Mouse (Mus musculus): ENCODE results near the gene Rbm12. TPM values are rescaled to one million over a fixed set of nuclear protein-coding genes. Genes with fewer than 3 reads are reported as not detected.
A peak's percentile ranks its signal among the peaks of the same experiment; 100 is the strongest.

Rbm12 gene
- total and polyA plus RNA-seq, 2 experiments from 2014 or later, result 9.5 to 35.0 TPM

DNA sequence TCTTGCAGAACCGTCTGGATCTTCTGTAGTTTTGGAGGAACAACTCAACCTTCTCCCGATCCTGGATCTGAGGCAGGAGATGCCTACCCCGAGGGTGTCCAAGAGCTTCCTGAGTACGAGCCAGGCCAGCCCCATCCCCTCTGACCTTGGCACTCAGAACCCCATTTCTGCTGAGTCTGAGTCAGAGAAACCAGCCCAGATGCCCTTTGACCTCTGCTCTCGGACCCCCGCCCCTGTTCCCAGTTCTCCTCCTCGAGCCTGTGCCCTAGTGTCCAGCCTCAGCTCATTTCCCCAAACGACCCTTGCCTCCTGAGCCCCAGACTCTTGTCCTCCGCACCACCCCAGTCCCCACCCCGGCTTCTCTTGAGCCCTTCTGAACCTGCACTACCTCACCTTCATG lies 45.7 kb downstream of the Rbm12 start:
- H3K4me3 ChIP-seq (ENCODE audit: low read depth, low read length), result peak overlapping the region; percentile 78
- no peaks in the 10 kb centered on the region for H3K27me3 ChIP-seq (ENCODE audit: control insufficient read depth, insufficient read depth, low read length)
- no peak overlapping the region for H3K27ac ChIP-seq (ENCODE audit: low read depth)
- no peaks in the 10 kb centered on the region for H3K9me3 ChIP-seq (replicated peaks; ENCODE audit: control insufficient read depth, low read length)
- WGBS, result 46% methylated on average over 10 of the region's 10 CpGs
- TF ChIP-seq EP300 (IDR thresholded peaks at IDR 0.05; ENCODE audit: low read depth) (no peak), CTCF (IDR thresholded peaks at IDR 0.05; ENCODE audit: low read depth) (no peak)
- peak overlapping the region; percentile 99 for H3K4me2 ChIP-seq (ENCODE audit: low read depth, low read length)
- H3K9ac ChIP-seq (replicated peaks; ENCODE audit: low read depth, low read length), result peak overlapping the region; percentile 68; the same call in 1 of the 2 replicates
- no peak for DNase-seq (ENCODE audit: low spot score)
- H3K4me1 ChIP-seq (ENCODE audit: control insufficient read depth, insufficient read depth), result peaks cover 6% of the 10 kb centered on the region; the same call in 1 of the 2 replicates
- peaks cover 14% of the 10 kb centered on the region for H3K36me3 ChIP-seq (replicated peaks; ENCODE audit: control insufficient read depth, insufficient read depth, low read length)
- no peak for ATAC-seq (ENCODE audit: insufficient read depth, low read depth)

DNA sequence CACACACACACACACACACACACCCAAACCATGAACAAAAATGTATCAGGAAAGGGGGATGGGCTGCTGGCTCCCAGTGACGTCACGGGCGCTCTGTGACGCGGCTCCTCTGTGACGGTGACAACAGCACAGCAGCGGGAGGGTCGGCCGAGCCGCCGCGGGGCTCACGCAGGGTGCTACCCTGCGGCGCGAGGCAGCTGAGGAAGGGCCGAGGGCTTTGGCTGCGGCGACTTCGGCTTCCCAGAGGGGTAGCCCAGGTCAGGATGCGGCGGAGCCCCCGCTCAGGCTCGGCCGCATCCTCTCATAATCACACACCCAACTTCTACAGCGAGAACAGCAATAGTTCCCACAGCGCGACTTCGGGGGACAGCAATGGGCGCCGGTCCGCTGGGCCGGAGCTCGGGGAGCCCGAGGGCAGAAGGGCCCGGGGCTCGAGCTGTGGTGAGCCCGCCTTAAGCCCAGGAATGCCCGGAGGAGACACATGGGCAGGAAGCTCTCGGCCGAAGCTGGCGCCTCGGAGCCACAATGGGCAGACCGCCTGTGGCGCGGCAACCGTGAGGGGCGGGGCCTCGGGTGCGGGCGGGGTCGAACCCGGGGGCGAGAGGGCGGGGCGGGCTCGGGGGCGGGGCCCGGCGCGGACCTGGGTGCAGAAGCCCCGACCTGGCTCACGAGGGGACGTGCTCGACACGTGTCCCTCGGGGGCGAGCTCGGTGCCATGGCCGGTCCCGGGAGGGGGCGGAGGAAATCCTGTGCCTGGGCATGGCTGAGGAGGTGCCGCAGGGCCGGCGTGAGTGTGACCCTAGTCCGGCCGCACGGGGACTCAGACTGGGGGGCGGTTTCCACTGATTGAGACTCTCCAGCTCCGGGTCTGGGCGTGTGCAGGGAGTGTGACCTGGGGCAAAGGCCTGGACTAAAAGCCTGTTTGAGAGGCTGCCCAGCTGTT lies 46.4 kb downstream of the Rbm12 start, which contains the start of gene Spag4:
Gene Spag4, plus strand, starts transcription at position 77 of the 943 bp plus-strand sequence.
- H3K9ac ChIP-seq (replicated peaks; ENCODE audit: low read depth, low read length), result peak within 1 kb of the TSS; percentile 68
- H3K4me1 ChIP-seq (ENCODE audit: control insufficient read depth, insufficient read depth), result peaks cover 6% of the 10 kb centered on the region; the same call in 1 of the 2 replicates
- TF ChIP-seq CTCF (IDR thresholded peaks at IDR 0.05; ENCODE audit: low read depth) (no peak), EP300 (IDR thresholded peaks at IDR 0.05; ENCODE audit: low read depth) (no peak)
- H3K36me3 ChIP-seq (replicated peaks; ENCODE audit: control insufficient read depth, insufficient read depth, low read length), result peaks cover 12% of the 10 kb centered on the region; the same call in 1 of the 2 replicates
- no peaks in the 10 kb centered on the region for H3K9me3 ChIP-seq (replicated peaks; ENCODE audit: control insufficient read depth, low read length)
- peak within 1 kb of the TSS; percentile 99 for H3K4me2 ChIP-seq (ENCODE audit: low read depth, low read length)
- under 1% methylated on average over 74 of the region's 81 CpGs for WGBS
- peak within 1 kb of the TSS; percentile 58 for H3K27ac ChIP-seq (ENCODE audit: low read depth)
- peak within 1 kb of the TSS; percentile 78 for H3K4me3 ChIP-seq (ENCODE audit: low read depth, low read length)
- ATAC-seq (ENCODE audit: insufficient read depth, low read depth), result peak; percentile 78
- DNase-seq (ENCODE audit: low spot score), result peak; percentile 52
- H3K27me3 ChIP-seq (ENCODE audit: control insufficient read depth, insufficient read depth, low read length), result no peaks in the 10 kb centered on the region

GRCm38 (mm10) chr2:156052816-156053215 lies 59.0 kb downstream of the Rbm12 start, which contains the start of gene Fer1l4:
Gene Fer1l4 (minus strand): TSS chr2:156052947.
- Histone ChIP-seq H3K9me3 (replicated peaks; ENCODE audit: control insufficient read depth, low read length) (no peaks in the 10 kb centered on the region), H3K27me3 (ENCODE audit: control insufficient read depth, insufficient read depth, low read length) (peaks cover 8% of the 10 kb centered on the region; the same call in 1 of the 2 replicates), H3K9ac (replicated peaks; ENCODE audit: low read depth, low read length) (no peak within 1 kb of the TSS), H3K27ac (ENCODE audit: low read depth) (no peak within 1 kb of the TSS), H3K4me2 (ENCODE audit: low read depth, low read length) (no peak within 1 kb of the TSS), H3K4me1 (ENCODE audit: control insufficient read depth, insufficient read depth) (no peaks in the 10 kb centered on the region), H3K36me3 (replicated peaks; ENCODE audit: control insufficient read depth, insufficient read depth, low read length) (no peaks in the 10 kb centered on the region), H3K4me3 (ENCODE audit: low read depth, low read length) (no peak within 1 kb of the TSS)
- TF ChIP-seq CTCF (IDR thresholded peaks at IDR 0.05; ENCODE audit: low read depth) (no peak), EP300 (IDR thresholded peaks at IDR 0.05; ENCODE audit: low read depth) (no peak)
- ATAC-seq (ENCODE audit: insufficient read depth, low read depth), result no peak
- 67% methylated on average over 9 of the region's 9 CpGs for WGBS
- no peak for DNase-seq (ENCODE audit: low spot score)

GRCm38 (mm10) chr2:156047929-156048328 lies 63.8 kb downstream of the Rbm12 start:
- H3K4me2 ChIP-seq (ENCODE audit: low read depth, low read length), result no peak overlapping the region
- H3K4me1 ChIP-seq (ENCODE audit: control insufficient read depth, insufficient read depth), result no peaks in the 10 kb centered on the region
- H3K27ac ChIP-seq (ENCODE audit: low read depth), result no peak overlapping the region
- peaks cover 17% of the 10 kb centered on the region; the same call in 1 of the 2 replicates for H3K27me3 ChIP-seq (ENCODE audit: control insufficient read depth, insufficient read depth, low read length)
- H3K36me3 ChIP-seq (replicated peaks; ENCODE audit: control insufficient read depth, insufficient read depth, low read length), result no peaks in the 10 kb centered on the region
- H3K9me3 ChIP-seq (replicated peaks; ENCODE audit: control insufficient read depth, low read length), result no peaks in the 10 kb centered on the region
- no peak for TF ChIP-seq CTCF (IDR thresholded peaks at IDR 0.05; ENCODE audit: low read depth)
- no peak for TF ChIP-seq EP300 (IDR thresholded peaks at IDR 0.05; ENCODE audit: low read depth)
- WGBS, result 9% methylated on average over 19 of the region's 19 CpGs
- no peak overlapping the region for H3K4me3 ChIP-seq (ENCODE audit: low read depth, low read length)
- DNase-seq (ENCODE audit: low spot score) (no peak), ATAC-seq (ENCODE audit: insufficient read depth, low read depth) (no peak)
- no peak overlapping the region for H3K9ac ChIP-seq (replicated peaks; ENCODE audit: low read depth, low read length)

- H3K4me2 ChIP-seq (ENCODE audit: low read depth, low read length), result no peak overlapping the region
- peaks cover 10% of the 10 kb centered on the region; the same call in 1 of the 2 replicates for H3K27me3 ChIP-seq (ENCODE audit: control insufficient read depth, insufficient read depth, low read length)
- H3K27ac ChIP-seq (ENCODE audit: low read depth), result no peak overlapping the region
- no peaks in the 10 kb centered on the region for H3K4me1 ChIP-seq (ENCODE audit: control insufficient read depth, insufficient read depth)
- H3K9ac ChIP-seq (replicated peaks; ENCODE audit: low read depth, low read length), result no peak overlapping the region
- no peak for DNase-seq (ENCODE audit: low spot score)
- WGBS, result 79% methylated on average over 8 of the region's 8 CpGs
- no peaks in the 10 kb centered on the region for H3K36me3 ChIP-seq (replicated peaks; ENCODE audit: control insufficient read depth, insufficient read depth, low read length)
- TF ChIP-seq CTCF (IDR thresholded peaks at IDR 0.05; ENCODE audit: low read depth) (no peak), EP300 (IDR thresholded peaks at IDR 0.05; ENCODE audit: low read depth) (no peak)
- no peaks in the 10 kb centered on the region for H3K9me3 ChIP-seq (replicated peaks; ENCODE audit: control insufficient read depth, low read length)
- no peak for ATAC-seq (ENCODE audit: insufficient read depth, low read depth)
- H3K4me3 ChIP-seq (ENCODE audit: low read depth, low read length), result no peak overlapping the region
Measured at GRCm38 (mm10) chr2:156042903-156043302, 68.9 kb downstream of the Rbm12 start.

Other genes with a start within 250 kb of the Rbm12 start
- 85.7 and 167 TPM in 2 replicates for gene Uqcc1, start 181.7 kb downstream of the Rbm12 start, total RNA-seq (2014; rRNA removed; ENCODE audit: low replicate concordance)
- gene Uqcc1, start 181.7 kb downstream of the Rbm12 start, polyA plus RNA-seq (2015; fragmentation: Nextera tagmentation; extraction: Ambion mirVana), result 149 and 167 TPM in 2 replicates
- gene Gm15557, start 171.2 kb downstream of the Rbm12 start, total RNA-seq (2014; rRNA removed; ENCODE audit: low replicate concordance), result not detected in 2 replicates
- not detected in 2 replicates for gene Gm15557, start 171.2 kb downstream of the Rbm12 start, polyA plus RNA-seq (2015; fragmentation: Nextera tagmentation; extraction: Ambion mirVana)
- gene Gdf5, start 166.6 kb downstream of the Rbm12 start, total RNA-seq (2014; rRNA removed; ENCODE audit: low replicate concordance), result 0.84 TPM in 1 of 2 replicates, not detected in the other
- 0.10 and 0.22 TPM in 2 replicates for gene Gdf5, start 166.6 kb downstream of the Rbm12 start, polyA plus RNA-seq (2015; fragmentation: Nextera tagmentation; extraction: Ambion mirVana)
- gene Cep250, start 155.5 kb downstream of the Rbm12 start, total RNA-seq (2014; rRNA removed; ENCODE audit: low replicate concordance), result 3.7 and 9.8 TPM in 2 replicates
- gene Cep250, start 155.5 kb downstream of the Rbm12 start, polyA plus RNA-seq (2015; fragmentation: Nextera tagmentation; extraction: Ambion mirVana), result 3.6 and 4.0 TPM in 2 replicates
- 0.04 and 0.58 TPM in 2 replicates for gene 6430550D23Rik, start 104.0 kb downstream of the Rbm12 start, total RNA-seq (2014; rRNA removed; ENCODE audit: low replicate concordance)
- gene 6430550D23Rik, start 104.0 kb downstream of the Rbm12 start, polyA plus RNA-seq (2015; fragmentation: Nextera tagmentation; extraction: Ambion mirVana), result 0.10 and 0.65 TPM in 2 replicates
- gene Ergic3, start 103.9 kb downstream of the Rbm12 start, total RNA-seq (2014; rRNA removed; ENCODE audit: low replicate concordance), result 73.9 and 94.5 TPM in 2 replicates
- gene Ergic3, start 103.9 kb downstream of the Rbm12 start, polyA plus RNA-seq (2015; fragmentation: Nextera tagmentation; extraction: Ambion mirVana), result 99.5 and 100 TPM in 2 replicates
- 0.61 TPM in 1 of 2 replicates, not detected in the other for gene Fer1l4, start 59.0 kb downstream of the Rbm12 start, total RNA-seq (2014; rRNA removed; ENCODE audit: low replicate concordance)
- not detected in 2 replicates for gene Fer1l4, start 59.0 kb downstream of the Rbm12 start, polyA plus RNA-seq (2015; fragmentation: Nextera tagmentation; extraction: Ambion mirVana)
- gene Spag4, start 46.8 kb downstream of the Rbm12 start, total RNA-seq (2014; rRNA removed; ENCODE audit: low replicate concordance), result 0.08 and 2.1 TPM in 2 replicates
- 0.84 and 1.2 TPM in 2 replicates for gene Spag4, start 46.8 kb downstream of the Rbm12 start, polyA plus RNA-seq (2015; fragmentation: Nextera tagmentation; extraction: Ambion mirVana)
- gene Cpne1, start within 50 bp of the Rbm12 start, total RNA-seq (2014; rRNA removed; ENCODE audit: low replicate concordance), result 47.5 and 55.5 TPM in 2 replicates
- 18.3 and 18.6 TPM in 2 replicates for gene Cpne1, start within 50 bp of the Rbm12 start, polyA plus RNA-seq (2015; fragmentation: Nextera tagmentation; extraction: Ambion mirVana)
- gene Gm28036, start 15.1 kb upstream of the Rbm12 start, total RNA-seq (2014; rRNA removed; ENCODE audit: low replicate concordance), result 25.7 and 36.5 TPM in 2 replicates
- 4.1 and 6.2 TPM in 2 replicates for gene Gm28036, start 15.1 kb upstream of the Rbm12 start, polyA plus RNA-seq (2015; fragmentation: Nextera tagmentation; extraction: Ambion mirVana)
- 113 and 154 TPM in 2 replicates for gene Romo1, start 32.1 kb upstream of the Rbm12 start, total RNA-seq (2014; rRNA removed; ENCODE audit: low replicate concordance)
- 607 and 610 TPM in 2 replicates for gene Romo1, start 32.1 kb upstream of the Rbm12 start, polyA plus RNA-seq (2015; fragmentation: Nextera tagmentation; extraction: Ambion mirVana)
- 104 and 106 TPM in 2 replicates for gene Nfs1, start 32.2 kb upstream of the Rbm12 start, total RNA-seq (2014; rRNA removed; ENCODE audit: low replicate concordance)
- 71.4 and 75.1 TPM in 2 replicates for gene Nfs1, start 32.2 kb upstream of the Rbm12 start, polyA plus RNA-seq (2015; fragmentation: Nextera tagmentation; extraction: Ambion mirVana)
- 272 and 376 TPM in 2 replicates for gene Rbm39, start 68.3 kb upstream of the Rbm12 start, total RNA-seq (2014; rRNA removed; ENCODE audit: low replicate concordance)
- 315 and 343 TPM in 2 replicates for gene Rbm39, start 68.3 kb upstream of the Rbm12 start, polyA plus RNA-seq (2015; fragmentation: Nextera tagmentation; extraction: Ambion mirVana)
- 8.3 and 10.6 TPM in 2 replicates for gene Phf20, start 84.5 kb upstream of the Rbm12 start, total RNA-seq (2014; rRNA removed; ENCODE audit: low replicate concordance)
- 29.5 and 30.4 TPM in 2 replicates for gene Phf20, start 84.5 kb upstream of the Rbm12 start, polyA plus RNA-seq (2015; fragmentation: Nextera tagmentation; extraction: Ambion mirVana)
- gene Cnbd2, start 200.3 kb upstream of the Rbm12 start, total RNA-seq (2014; rRNA removed; ENCODE audit: low replicate concordance), result 0.12 and 1.1 TPM in 2 replicates
- gene Cnbd2, start 200.3 kb upstream of the Rbm12 start, polyA plus RNA-seq (2015; fragmentation: Nextera tagmentation; extraction: Ambion mirVana), result 3.3 and 3.7 TPM in 2 replicates
- 214 and 265 TPM in 2 replicates for gene Scand1, start 200.7 kb upstream of the Rbm12 start, total RNA-seq (2014; rRNA removed; ENCODE audit: low replicate concordance)
- 82.3 and 90.2 TPM in 2 replicates for gene Scand1, start 200.7 kb upstream of the Rbm12 start, polyA plus RNA-seq (2015; fragmentation: Nextera tagmentation; extraction: Ambion mirVana)